Mouse (Mus musculus) embryo, embryonic 10 days (tissue): ENCODE results near the gene Cacnb4.

Experiments
- DNase-seq: peaks from one replicate; pipeline ENCODE4 v3.0.0-alpha.2; 2015; ENCODE audit warnings: low spot score

The Cacnb4 gene

DNA sequence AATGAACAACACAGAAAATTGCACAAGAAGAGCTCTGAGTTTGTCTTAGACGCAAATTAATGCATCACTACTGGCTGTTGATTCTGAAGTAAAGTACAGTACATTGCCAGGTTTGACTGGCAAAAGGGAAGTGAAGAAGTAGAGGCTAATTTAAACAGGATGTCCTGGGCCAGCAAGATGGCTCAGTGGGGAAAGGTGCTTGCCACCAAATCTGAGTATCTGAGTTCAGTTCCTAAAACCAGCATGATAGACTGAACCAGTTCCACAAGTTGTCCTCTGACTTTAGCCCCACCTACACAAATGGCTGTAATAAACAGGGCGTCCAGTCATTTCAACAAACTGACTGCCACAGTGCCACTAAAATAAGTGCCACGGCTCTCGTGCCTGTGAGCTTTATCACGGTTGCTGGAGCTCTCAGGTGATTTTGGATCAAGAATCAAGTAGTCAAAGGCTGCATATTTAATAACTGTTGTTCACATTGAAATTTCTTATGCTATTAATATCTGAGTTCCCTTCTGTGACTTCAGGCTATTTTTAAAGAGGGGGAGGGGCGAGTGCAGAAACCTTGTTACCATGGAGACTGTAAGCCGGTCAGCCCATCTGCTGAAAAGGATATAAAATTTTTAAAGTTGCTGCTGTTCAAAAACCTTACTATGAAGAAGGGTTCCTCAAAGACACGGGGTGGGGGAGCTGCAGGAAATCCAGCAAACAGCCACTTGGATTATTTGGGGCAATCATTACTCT, 29.2 kb downstream of the Cacnb4 start:
- DNase-seq: no peak

DNA sequence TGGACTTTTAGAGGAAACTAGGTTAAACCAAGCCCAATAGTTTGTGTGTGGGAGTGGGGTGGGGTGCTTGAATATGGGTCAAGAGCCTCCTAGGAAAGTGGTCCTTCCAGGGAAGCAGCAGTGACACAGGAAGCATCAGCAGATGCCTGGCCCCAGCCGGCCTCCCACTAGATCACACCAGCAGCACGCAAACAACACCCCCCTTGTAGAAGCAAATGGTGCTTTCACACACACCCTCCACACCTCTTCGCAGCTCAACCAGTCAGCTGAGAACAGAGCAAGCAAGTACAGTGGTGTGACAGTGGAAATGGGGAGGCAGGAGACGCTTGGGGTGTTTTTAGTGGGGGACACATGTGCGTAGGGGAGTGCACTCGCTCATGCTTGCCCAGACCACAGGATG, 33.0 kb downstream of the Cacnb4 start:
- no peak for DNase-seq

DNA sequence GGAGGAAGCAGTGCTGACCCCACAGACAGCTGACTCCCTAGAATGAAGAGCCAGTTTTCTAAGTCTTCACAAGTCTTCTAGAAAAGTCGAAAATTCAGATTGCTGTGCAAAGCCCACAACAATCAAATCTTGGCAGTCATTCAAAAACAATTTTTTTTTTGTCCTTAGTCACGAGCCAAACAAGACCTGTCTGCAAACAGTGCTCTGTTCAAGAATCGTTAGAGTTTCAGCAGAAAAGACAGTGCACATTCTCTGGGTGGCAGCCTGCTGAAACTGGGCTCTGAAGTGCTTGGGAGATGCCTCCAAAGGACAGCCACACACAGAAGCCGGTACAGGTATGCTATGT, 37.1 kb downstream of the Cacnb4 start:
- DNase-seq: no peak

DNA sequence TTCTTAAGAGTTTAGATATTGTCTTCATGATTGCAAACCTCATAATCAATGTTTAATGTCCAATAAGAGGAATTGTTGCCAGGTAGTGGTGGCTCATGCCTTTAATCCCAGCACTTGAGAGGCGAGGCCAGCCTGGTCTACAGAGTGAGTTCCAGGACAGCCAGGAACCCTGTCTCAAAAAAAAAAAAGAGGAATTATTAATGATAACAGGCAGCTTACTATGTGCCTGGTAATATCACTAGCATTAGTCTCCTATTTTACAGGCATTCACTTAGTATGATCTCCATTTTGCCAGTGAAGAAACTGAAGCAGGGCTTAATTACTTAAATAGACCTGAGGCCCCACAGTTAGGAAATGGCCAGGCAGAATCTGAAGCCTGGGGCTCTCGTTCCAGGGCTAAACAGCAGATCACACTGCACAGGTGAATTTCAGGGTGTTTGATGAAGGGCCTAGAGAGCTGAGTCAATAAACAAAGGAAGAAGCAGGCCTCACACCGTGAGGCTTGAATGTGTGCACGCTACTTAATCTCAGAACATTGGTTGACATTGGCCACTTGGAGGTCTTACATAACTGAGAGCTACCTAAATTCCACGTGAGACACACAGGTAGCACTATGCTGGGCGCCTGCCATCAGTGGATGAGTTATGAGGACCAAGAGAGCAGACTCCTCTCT, 37.6 kb downstream of the Cacnb4 start:
- DNase-seq: no peak

DNA sequence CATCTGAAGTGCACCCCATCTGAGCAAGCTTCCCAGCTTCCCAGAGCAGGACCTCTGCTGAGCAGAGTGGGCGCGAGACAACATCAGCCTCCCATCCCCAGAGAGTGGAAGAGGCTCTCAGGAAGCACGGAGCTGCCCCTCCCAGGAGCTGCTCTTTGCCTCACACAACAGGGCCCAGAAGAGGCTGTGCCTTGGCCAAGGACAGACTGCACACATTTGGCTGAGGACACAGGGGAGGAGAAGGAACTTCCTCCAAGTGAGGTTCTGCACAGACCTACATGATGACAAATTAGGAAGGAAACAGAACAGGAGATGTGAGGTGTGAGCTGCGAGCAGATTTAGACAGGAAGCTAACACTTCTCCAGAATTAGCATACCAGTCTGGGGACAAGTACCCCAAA, 38.4 kb downstream of the Cacnb4 start:
- no peak for DNase-seq

DNA sequence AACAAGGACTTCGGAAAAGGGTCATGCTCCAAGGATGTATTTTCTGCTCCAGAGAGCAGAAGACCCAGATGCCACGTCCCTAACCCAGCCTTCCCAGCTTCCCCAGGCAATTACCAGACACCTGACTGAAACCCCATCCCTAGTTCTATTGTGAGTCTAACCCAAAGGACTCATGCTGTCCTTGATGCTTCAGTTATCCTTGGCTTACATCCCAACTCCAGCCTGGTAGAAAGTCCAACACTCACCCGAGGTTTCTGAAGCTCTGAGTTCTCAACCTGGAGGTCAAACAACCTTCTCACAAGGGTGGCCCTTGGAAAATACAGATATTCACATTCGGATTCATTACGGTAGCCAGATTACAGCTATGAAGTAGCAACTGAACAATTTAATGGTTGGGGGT, 40.6 kb downstream of the Cacnb4 start:
- DNase-seq: no peak

DNA sequence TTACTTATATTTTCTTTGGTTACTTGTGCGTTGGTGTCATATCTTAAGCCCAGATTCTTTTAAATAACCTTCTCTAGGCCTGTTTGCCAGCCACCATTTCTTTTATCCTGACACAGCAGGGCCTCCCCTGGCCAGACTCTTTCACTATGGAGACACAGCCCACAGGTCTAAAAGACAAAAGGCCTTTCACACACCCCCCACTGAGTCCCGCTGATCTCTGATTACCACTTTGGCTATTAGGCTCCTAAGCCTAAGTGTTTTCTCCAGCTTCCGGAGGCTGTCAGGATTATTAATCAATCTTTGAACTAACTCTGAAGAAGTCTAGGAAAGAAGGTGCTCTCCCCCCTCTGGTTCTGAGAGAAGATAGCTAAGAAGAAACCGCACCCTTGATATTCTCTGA, 41.3 kb downstream of the Cacnb4 start:
- peak; percentile 40 for DNase-seq

DNA sequence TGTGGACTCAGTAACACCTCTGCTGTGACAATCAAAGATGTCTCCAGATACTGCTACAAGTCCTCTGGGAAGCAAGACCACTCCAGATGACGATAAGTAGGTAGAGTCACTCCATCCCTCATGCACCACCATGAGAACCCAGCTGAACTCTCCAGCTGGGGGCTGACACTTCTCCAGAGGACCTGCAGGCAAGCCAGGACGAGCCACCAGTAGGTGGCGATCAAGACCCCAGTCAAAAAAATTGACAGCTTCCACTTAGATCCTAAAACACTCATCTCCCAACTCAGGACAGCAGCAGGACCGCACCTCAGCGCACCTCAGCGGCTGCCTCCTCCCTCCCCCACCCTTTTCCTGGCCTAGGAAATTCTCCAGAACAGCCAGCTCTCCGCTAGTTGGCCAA, 43.8 kb downstream of the Cacnb4 start:
- peak; percentile 45 for DNase-seq

DNA sequence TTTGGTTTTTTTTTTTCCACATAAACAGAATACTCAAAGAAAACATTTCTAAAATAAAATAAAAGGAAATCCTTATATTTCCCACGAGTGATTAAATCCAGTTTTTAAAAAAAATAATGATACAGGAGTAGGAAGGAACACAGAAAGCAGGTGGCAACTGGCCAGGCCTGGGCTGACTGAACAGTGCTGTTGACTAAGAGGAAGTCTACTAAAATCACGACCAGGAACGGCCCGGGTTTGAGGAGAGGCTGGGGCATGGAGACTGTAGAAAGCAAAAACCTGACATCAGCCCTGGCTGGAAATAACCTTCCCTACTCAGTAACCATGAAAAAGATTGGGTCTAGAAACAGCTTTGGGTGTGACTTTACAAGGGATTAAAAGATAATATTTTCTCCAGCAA, 48.4 kb downstream of the Cacnb4 start:
- no peak for DNase-seq

DNA sequence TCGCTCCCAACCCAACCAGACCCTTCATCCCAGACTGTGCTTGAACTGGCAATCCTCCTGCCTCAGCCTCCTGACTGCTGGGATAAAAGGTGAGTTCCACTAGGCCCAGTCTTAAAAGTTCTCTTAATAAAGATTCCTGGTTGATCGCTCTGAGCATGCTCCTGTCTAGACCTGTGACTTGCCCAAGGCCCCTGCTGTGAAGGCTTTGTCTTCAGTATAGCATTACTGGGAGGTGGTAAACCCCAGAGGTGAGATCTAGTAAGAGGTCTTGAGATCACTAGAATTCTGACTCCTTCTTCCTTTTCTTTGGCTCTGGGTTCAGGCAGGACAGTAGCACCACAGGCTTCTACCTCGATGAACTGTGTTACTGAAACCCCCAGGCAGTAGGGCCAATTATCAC, 50.4 kb downstream of the Cacnb4 start:
- DNase-seq: no peak

DNA sequence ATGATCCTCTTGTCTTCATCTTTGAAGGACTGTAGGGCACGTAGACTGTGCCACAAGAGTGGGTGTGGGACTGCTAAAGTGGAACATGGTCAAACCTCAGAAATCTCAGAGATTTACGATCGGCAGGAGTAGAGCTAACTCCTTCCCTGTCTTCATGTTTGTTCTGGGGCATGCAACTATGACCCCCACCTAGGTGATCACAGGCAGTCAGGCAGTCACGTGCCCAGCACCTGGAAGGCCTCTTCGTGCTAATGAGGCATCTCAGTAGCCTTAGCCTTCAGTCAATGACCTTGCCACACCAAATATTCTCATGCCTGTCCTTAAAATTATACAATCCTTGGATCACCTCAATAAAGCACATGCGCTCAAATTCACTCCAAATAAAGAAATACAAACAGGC, 50.9 kb downstream of the Cacnb4 start:
- DNase-seq: no peak

DNA sequence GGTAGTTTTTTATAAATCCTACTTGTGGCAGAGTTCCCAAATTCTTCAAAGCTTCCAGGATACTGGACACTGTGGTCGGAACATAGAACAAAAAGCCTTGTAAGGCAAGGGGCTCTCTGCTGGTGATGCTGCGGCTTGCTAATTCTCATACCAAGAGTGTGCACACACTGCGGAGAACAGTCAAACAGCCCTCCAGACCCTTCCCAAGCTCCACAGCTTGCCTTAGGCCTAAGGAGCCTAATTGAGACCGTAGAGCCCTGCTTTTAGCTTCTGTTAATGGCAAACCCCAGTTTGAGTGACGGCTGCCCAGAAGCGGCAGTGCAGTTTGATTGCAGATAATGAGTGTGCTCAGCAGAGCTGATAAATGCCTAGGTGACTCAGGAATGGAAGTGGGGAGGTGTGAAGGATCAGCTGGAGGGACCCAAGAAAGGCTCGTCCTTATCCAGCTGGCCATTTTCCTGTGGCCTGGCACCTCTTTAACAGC, 52.7 kb downstream of the Cacnb4 start:
- peak; percentile 9 for DNase-seq

DNA sequence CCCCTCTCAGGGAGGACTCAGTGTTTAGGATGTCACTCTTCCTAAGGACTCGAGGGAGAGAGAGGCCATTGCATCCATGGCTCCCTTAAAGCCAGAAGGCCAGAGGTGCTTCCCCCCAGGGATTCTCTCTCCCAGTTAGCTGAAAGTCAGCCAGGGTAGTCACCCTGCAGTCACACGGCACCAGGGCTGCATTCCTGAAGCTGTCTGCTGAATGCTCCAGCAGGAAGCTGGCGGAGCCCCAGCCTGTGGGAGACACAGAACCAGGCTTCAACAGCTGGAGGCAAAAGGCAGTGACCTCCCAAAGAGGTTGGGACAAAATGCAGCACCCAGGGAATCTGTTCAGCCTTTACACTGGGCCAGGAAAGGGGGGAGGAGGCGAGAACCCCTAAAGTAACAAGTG, 53.2 kb downstream of the Cacnb4 start:
- peak; percentile 8 for DNase-seq

DNA sequence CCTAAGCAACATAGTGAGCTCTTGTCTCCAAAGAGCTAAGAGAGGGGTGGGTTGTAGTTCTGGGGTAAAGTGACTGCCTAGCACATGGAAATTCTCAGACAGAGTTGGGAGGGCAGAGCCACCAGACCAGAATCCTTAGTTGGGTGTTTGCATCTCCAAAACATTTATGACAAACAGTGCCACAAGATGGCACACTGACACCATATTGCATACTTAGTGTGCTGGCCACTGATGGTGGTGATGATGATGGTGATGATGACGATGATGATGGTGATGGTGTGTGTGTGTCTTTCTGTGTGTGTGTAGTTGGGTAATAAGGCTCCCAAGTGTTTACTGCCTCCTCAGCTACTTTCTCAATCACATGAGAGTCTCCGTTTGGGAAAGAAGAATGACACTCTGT, 54.0 kb downstream of the Cacnb4 start:
- peak; percentile 31 for DNase-seq

DNA sequence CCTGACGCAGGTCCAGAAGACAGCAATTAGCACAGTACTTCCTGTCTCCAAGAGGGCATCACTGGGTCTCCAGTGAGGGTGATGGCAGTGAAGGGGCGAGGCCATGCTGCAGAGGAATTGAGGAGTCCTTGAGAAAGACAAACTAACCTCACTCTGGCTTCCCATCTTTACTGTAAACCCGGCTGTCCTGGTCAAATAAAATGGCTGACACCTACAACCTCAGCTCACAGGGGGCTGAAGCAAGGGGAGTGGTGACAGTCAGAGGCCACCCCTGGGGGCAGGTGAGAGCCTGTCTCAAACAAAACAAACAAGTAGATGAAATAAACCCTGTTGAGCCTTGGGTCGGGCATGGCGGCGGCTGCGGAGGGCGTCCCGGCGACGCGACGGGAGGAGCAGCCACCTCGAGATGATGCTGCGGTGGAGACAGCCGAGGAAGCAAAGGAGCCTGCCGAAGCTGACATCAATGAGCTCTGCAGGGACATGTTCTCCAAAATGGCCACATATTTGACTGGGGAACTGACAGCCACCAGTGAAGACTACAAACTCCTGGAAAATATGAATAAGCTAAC, 57.1 kb downstream of the Cacnb4 start:
- no peak for DNase-seq

DNA sequence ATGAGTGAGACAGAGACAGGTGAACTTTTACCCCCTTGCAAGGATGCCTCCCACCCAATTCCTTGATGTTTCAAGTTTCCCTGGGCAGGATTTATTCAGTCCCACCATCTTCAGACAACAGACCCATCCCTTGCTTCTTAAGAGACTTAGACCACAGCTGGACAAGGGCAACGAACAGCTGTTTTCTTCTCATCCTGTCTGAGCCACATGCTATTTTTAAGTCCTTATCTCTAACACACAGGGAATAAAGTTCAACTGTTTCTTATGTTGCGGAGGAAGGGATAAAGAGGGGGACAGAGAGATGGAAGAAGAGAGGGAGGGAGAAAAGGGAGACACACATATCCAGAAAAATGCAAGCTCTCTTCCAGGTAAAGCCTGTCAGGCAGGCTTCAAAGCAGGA, 57.8 kb downstream of the Cacnb4 start:
- no peak for DNase-seq

DNA sequence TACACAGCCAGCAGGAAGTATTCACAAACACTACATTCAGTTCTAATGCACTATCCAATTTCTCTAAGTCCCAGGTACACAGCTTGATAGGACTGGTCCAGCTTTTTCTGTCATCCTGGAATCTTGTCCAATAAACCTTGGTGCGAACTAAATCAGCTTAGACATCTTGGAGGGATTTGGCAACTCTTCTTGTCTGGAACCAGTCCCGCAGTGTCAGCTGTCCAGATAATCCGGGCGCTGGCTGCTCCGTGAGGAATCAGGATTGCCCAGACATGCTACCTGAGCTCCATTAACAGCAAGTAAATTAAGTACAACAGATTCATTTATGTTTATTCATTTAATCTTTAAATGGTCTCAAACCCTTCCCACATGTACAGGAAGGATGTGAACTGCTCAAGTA, 61.2 kb downstream of the Cacnb4 start:
- no peak for DNase-seq

DNA sequence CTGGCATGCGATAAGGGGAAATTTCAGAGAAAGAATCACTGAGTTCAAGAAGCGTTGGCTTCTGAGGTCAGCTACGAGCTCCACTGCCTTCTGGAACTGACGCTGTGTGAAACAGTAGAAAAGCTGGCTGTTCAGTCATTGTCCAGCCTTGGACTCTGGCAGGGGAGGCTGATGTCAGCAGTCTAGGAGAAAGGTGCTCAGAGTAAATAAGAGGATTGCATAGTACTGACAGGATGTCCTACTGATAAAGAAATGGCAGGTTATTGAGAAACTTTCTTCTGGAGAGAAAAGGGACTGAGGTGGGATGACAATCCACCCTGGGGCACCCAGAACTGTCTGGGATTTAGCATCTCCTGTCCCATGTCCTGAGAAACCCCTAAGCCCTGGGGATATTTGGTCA, 62.7 kb downstream of the Cacnb4 start:
- DNase-seq: no peak

DNA sequence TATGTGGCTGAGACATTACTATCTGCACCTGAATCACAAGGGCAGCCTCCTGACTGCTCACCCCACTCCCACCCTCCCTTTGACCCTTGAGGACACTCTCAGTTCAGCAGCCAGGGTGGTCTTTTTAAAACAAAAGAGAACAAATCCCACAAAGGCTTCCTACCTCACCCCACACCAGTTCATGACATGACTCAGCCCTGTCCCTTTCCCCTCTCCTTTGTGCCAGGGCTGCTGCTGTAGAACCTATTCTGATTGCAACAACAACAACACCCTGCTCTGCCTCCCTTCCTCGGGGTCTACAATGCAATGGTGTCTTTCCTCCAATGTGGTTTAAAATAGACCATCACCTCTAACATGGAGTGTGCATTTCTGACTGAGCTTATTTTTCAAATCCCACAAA, 67.1 kb downstream of the Cacnb4 start:
- no peak for DNase-seq

DNA sequence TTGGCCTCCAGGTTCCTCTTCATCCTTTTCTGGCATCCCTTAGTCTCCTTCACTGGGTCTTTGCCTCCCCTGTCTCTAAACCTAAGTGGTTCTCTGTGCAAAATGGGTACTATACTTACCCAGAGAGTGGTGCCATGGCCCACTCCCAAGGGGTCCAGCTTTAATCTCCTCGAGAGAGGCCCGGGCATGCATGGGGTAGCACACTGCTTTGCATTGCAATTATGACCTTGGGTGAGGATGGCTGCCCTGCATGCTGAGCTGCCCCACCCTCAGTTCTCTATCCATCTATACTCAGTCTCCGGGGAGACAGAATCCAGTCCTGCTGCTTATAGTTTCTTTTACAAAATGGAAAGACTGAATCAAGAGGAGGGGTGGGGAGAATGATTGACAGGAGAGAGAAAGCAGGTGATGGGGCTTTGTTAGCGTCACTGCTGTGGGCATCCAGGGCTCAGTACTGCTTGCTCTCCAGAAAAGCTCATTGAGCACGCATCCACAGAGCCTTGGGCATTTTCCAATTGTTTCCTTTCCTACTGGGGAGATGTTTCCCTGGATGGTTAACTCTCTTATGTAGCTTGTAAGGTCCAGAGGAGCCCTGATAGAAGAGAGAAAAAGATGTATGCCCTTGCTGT, 68.7 kb downstream of the Cacnb4 start:
- DNase-seq: no peak

DNA sequence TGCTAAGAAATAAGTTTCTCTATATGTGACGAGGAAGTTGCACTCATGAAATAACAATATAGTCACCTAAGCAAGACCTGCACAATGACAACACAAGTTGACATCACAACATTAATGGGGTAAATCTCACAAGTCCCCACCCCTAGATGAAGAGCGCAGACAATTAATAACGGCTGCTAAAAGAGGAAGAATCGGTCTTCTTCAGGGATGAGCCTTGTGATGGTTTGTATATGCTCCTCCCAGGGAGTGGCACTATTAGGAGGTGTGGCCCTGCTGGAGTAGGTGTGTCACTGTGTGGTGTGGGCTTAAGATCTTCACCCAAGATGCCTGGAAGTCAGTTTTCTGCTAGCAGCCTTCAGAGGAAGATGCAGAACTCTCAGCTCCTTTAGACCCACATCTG, 70.3 kb downstream of the Cacnb4 start:
- no peak for DNase-seq

DNA sequence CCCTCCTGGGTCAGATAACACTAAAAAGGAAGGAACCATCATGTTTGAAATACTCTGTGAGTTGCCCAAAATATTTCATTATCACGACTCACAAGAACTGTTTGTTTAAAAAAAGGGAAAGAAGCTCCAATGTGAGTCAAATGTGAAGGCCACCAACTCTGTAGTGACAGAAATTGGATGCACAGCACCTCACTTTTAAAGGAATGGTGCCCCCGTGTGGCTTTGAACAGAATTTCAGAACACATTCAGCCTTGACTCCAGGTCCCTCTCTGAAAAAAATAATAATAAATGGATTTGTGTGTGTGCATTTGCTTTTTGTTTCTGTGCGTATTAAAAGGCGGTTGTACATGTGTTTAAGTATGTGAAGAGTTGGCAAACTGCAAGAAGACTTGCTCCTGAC, 71.3 kb downstream of the Cacnb4 start:
- DNase-seq: peak; percentile 75

DNA sequence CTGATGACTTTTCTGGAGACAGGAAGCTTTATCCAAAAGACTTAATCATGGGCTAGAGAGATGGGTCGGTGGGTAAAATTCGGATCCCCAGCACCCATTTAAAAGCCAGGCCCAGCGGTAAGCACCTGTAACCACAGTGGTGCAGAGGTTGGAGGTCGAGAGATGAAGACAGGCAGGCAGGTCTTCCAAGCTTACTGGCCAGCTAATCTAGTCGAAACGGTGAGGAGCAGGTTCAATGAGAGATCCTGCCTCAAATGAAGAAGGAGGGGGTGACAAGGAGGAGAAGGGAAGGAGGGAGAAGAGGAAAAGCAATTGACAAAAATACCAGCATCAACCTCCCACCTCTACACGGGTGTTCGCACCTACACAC, 72.0 kb downstream of the Cacnb4 start:
- DNase-seq: no peak
